ENCODE assay signal across 8 mouse cellular contexts in the genomic region with DNA sequence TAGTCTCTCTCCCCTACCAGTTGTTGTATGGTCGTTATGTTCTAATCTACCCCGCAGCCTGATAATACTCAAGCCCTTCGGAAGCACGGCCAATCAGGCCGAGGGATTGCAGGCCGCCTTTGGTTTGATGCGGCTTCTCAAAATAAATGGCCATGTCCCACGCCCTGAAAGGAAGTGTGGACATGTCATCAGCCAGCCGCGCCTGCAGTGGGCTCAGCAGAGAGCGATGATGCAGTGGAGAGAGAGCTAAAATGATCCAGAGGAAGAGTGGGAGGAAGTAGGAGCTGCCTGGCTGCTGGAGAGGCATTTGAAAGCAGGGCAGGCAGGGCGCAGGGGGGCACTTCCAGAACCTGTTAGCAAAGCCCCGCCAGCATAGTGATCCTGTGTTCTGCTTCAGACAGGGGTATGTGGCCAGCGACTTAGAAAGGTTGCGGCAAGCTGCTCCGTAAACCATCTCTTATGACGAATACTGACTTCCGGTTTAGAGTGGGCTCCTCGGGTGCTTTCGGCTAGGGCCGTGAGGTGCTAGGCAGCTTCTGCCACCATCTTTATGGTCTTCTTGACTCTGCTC. TPM values are rescaled to one million over a fixed set of nuclear protein-coding genes. Genes with fewer than 3 reads are reported as not detected.
DNase-seq lines count a peak whose midpoint lies in the region; ATAC-seq lines count a peak whose summit lies in the region.

No protein-coding gene starts in this region.

- H3K4me1 ChIP-seq in forebrain, embryonic 12.5 days = peaks cover 24% of the 10 kb centered on the region

- WGBS in forebrain, embryonic 12.5 days = 87% methylated on average over 21 of the region's 21 CpGs

- H3K27me3 ChIP-seq in forebrain, embryonic 12.5 days = no peaks in the 10 kb centered on the region

- no peaks in the 10 kb centered on the region for H3K9me3 ChIP-seq in forebrain, embryonic 12.5 days

- H3K27ac ChIP-seq in forebrain, embryonic 12.5 days = no peak overlapping the region

- H3K4me3 ChIP-seq in forebrain, embryonic 12.5 days (replicated peaks) = no peak overlapping the region

- H3K36me3 ChIP-seq in forebrain, embryonic 12.5 days (replicated peaks) = no peaks in the 10 kb centered on the region

- no peak for ATAC-seq in forebrain, embryonic 12.5 days (ENCODE audit: low FRiP score)

- H3K9ac ChIP-seq in forebrain, embryonic 12.5 days = no peak overlapping the region

- H3K4me2 ChIP-seq in forebrain, embryonic 12.5 days = no peak overlapping the region

- DNase-seq in right cerebral cortex, adult 18-20 months = peak; percentile 78
- no peak for DNase-seq in right cerebral cortex, postnatal 4 days
- DNase-seq in frontal cortex, postnatal 36 days (ENCODE audit: low spot score in 2 of 2) = peak; percentile 63 to 69
- DNase-seq in layer of hippocampus, adult 9-11 months = peak; percentile 69
- peak; percentile 49 to 53 for DNase-seq in natural killer cell, adult 2 months (ENCODE audit: low spot score in 2 of 2)
- DNase-seq in spleen, adult 18-20 months = no peak
- no peak for DNase-seq in cerebellum, postnatal 36 days

RNA-seq across cellular contexts. Expression of gene Atmin, which starts 3.2 kb away (rescaled TPM):
- 17.9 and 18.5 TPM in 2 replicates for polyA plus RNA-seq in forebrain, embryonic 12.5 days (2016; fragmentation: Nextera tagmentation; extraction: Ambion mirVana)

RNA-seq across cellular contexts. Expression of gene Cenpn, which starts 24.8 kb away (rescaled TPM):
- 43.5 and 45.8 TPM in 2 replicates for polyA plus RNA-seq in forebrain, embryonic 12.5 days (2016; fragmentation: Nextera tagmentation; extraction: Ambion mirVana)

RNA-seq across cellular contexts. Expression of gene Cmc2, which starts 25.1 kb away (rescaled TPM):
- 73.6 and 78.2 TPM in 2 replicates for polyA plus RNA-seq in forebrain, embryonic 12.5 days (2016; fragmentation: Nextera tagmentation; extraction: Ambion mirVana)

RNA-seq across cellular contexts. Expression of gene 1700030J22Rik, which starts 32.4 kb away (rescaled TPM):
- polyA plus RNA-seq in forebrain, embryonic 12.5 days (2016; fragmentation: Nextera tagmentation; extraction: Ambion mirVana) = 4.5 and 5.4 TPM in 2 replicates

RNA-seq across cellular contexts. Expression of gene Gcsh, which starts 47.0 kb away (rescaled TPM):
- 113 and 127 TPM in 2 replicates for polyA plus RNA-seq in forebrain, embryonic 12.5 days (2016; fragmentation: Nextera tagmentation; extraction: Ambion mirVana)

Comparison
In these comparisons a context has a peak if more than half of its experiments do, and no peak if none do; other contexts are left out.
1. DNase-seq: peak in right cerebral cortex, adult 18-20 months (single experiment), frontal cortex, postnatal 36 days (2 of 2), layer of hippocampus, adult 9-11 months (single experiment) and natural killer cell, adult 2 months (2 of 2); none in right cerebral cortex, postnatal 4 days (single experiment), spleen, adult 18-20 months (0 of 2) and cerebellum, postnatal 36 days (0 of 2).